Mouse (Mus musculus) ES-E14 (cell line): ENCODE results near the gene Herc6. TPM values are rescaled to one million over a fixed set of nuclear protein-coding genes. Genes with fewer than 3 reads are reported as not detected.

ENCODE experiments used
- DNase-seq: peaks from one replicate; pipeline ENCODE4 v3.0.0-alpha.2; 2013; ENCODE audit warnings: low read depth, low spot score
- H3K27ac ChIP-seq: 2 replicates; pipeline ENCODE4 v1.5.1; 2012; ENCODE audit warnings: low read depth, mild to moderate bottlenecking, low read length, moderate library complexity, mixed read lengths; ENCODE audit not compliant: poor library complexity, insufficient read depth, severe bottlenecking
- H3K36me3 ChIP-seq: 2 replicates; pipeline ENCODE4 v1.6.1; 2012; ENCODE audit warnings: mild to moderate bottlenecking, low read length, moderate library complexity, mixed read lengths; ENCODE audit not compliant: control insufficient read depth, poor library complexity, insufficient read depth, severe bottlenecking
- H3K4me1 ChIP-seq, 2 experiments: fragments of 150-350 bp in 1 of 2; sonication (generic) in 1 of 2; 2 replicates each; pipeline ENCODE4 v1.6.1; 2012; ENCODE audit warnings: low read length in 2 of 2, mild to moderate bottlenecking in 1 of 2, mixed read lengths in 1 of 2; ENCODE audit not compliant: control insufficient read depth in 2 of 2, insufficient read depth in 2 of 2, poor library complexity in 1 of 2
- H3K4me3 ChIP-seq, 2 experiments: fragments of 150-350 bp in 1 of 2; sonication (generic) in 1 of 2; 2 replicates each; pipeline ENCODE4 v1.5.1; 2012; ENCODE audit warnings: low read length in 2 of 2, low read depth in 1 of 2, mild to moderate bottlenecking in 1 of 2, mixed read lengths in 1 of 2; ENCODE audit not compliant: insufficient read depth in 1 of 2, poor library complexity in 1 of 2, severe bottlenecking in 1 of 2
- H3K9ac ChIP-seq: 2 replicates; pipeline ENCODE4 v1.6.1; 2012; ENCODE audit warnings: low read depth, mild to moderate bottlenecking, low read length, mixed read lengths; ENCODE audit not compliant: poor library complexity, insufficient read depth, severe bottlenecking
- H3K9me3 ChIP-seq: fragments of 150-350 bp; sonication (generic); 2 replicates; pipeline ENCODE4 v1.6.1; 2012; ENCODE audit warnings: low read depth, mild to moderate bottlenecking, low read length; ENCODE audit not compliant: control insufficient read depth, insufficient read depth
- CHD2 ChIP-seq: IDR thresholded peaks from 2 replicates; pipeline ENCODE4 v1.6.1; 2014; ENCODE audit warnings: mild to moderate bottlenecking, low read depth, low read length, inconsistent platforms
- HCFC1 ChIP-seq: IDR thresholded peaks from 2 replicates; pipeline ENCODE4 v1.6.1; 2012; ENCODE audit warnings: low read length, inconsistent platforms, borderline replicate concordance; ENCODE audit not compliant: insufficient read depth
- MAFK ChIP-seq: IDR thresholded peaks from 2 replicates; pipeline ENCODE4 v1.6.1; 2014; ENCODE audit warnings: mild to moderate bottlenecking, low read depth, low read length, inconsistent platforms; ENCODE audit not compliant: insufficient read depth
- ZC3H11A ChIP-seq: IDR thresholded peaks from 2 replicates; pipeline ENCODE4 v1.6.1; 2012; ENCODE audit warnings: low read depth, mild to moderate bottlenecking, inconsistent platforms, low read length, borderline replicate concordance
- ZNF384 ChIP-seq: IDR thresholded peaks from 2 replicates; pipeline ENCODE4 v1.6.1; 2012; ENCODE audit warnings: low read depth, low read length, inconsistent platforms
- in situ Hi-C, 2 experiments: fragments of 600-800 bp; cut with MboI; formaldehyde crosslinking; loops; one replicate each; pipeline ENCODE4 v1.15.1; 2025; ENCODE audit warnings: low sequenced_read_pairs in 2 of 2, inconsistent platforms in 1 of 2; ENCODE audit not compliant: unreplicated experiment in 2 of 2
- total RNA-seq: library from RNA; depleted of rRNA; stranded (reverse); fragments of 300-350 nt; gene quantifications from 2 replicates; pipeline ENCODE4 v1.2.3, GENCODE M21; 2012; rRNA removed

The Herc6 gene
- total RNA-seq, 1 experiment: 0.36 TPM

- TF ChIP-seq MAFK (no peak), ZC3H11A (no peak), ZNF384 (no peak), HCFC1 (no peak), CHD2 (no peak)
- Histone ChIP-seq H3K27ac (no peak overlapping the region), H3K4me3 (no peak overlapping the region), H3K9ac (no peak overlapping the region), H3K36me3 (no peaks in the 10 kb centered on the region), H3K4me1 (no peaks in the 10 kb centered on the region), H3K9me3 (no peaks in the 10 kb centered on the region)
- in situ Hi-C loops: no loop called here
- DNase-seq: no peak
Observed at GRCm38 (mm10) chr6:57711726-57712125, 130.9 kb downstream of the Herc6 start.

Other genes starting within 250 kb of the Herc6 start
- not detected in 2 replicates for gene Vmn1r17, start 217.3 kb upstream of the Herc6 start, total RNA-seq
- not detected in 2 replicates for gene Vmn1r18, start 185.2 kb upstream of the Herc6 start, total RNA-seq
- gene Vmn1r19, start 177.2 kb upstream of the Herc6 start, total RNA-seq: not detected in 2 replicates
- not detected in 2 replicates for gene Vmn1r20, start 152.1 kb upstream of the Herc6 start, total RNA-seq
- 3.5 and 5.4 TPM in 2 replicates for gene Ppm1k, start 45.5 kb upstream of the Herc6 start, total RNA-seq
- gene Pyurf, start 111.1 kb downstream of the Herc6 start, total RNA-seq: 4.0 and 6.0 TPM in 2 replicates
- gene Lancl2, start 121.5 kb downstream of the Herc6 start, total RNA-seq: 10.3 and 13.6 TPM in 2 replicates
- gene Vopp1, start 244.2 kb downstream of the Herc6 start, total RNA-seq: 5.7 and 9.0 TPM in 2 replicates